Mouse (Mus musculus) C2C12 (cell line): ENCODE results near the gene Gm37240.

Experiments used
- CEBPB ChIP-seq: IDR thresholded peaks from one replicate; pipeline ENCODE4 v1.6.1; 2011; ENCODE audit warnings: low read depth, mild to moderate bottlenecking, control low read depth, moderate library complexity
- CTCF ChIP-seq: IDR thresholded peaks from one replicate; pipeline ENCODE4 v1.5.1; 2011; ENCODE audit not compliant: control insufficient read depth, insufficient read depth, insufficient read length
- FOSL1 ChIP-seq: IDR thresholded peaks from one replicate; pipeline ENCODE4 v1.8.0; 2011; ENCODE audit warnings: mild to moderate bottlenecking, low read length; ENCODE audit not compliant: poor library complexity, insufficient read depth, severe bottlenecking
- MAX ChIP-seq: IDR thresholded peaks from one replicate; pipeline ENCODE4 v1.6.1; 2011; ENCODE audit warnings: mild to moderate bottlenecking, control low read depth
- MYOD1 ChIP-seq: IDR thresholded peaks from one replicate; pipeline ENCODE4 v1.6.1; 2011; ENCODE audit warnings: low read depth; ENCODE audit not compliant: control insufficient read depth, insufficient read length
- MYOG ChIP-seq: IDR thresholded peaks from one replicate; pipeline ENCODE4 v1.6.1; 2011; ENCODE audit not compliant: control insufficient read depth, insufficient read length; ENCODE audit errors: extremely low read depth
- USF1 ChIP-seq: IDR thresholded peaks from one replicate; pipeline ENCODE4 v1.6.1; 2011; ENCODE audit warnings: low read depth, mild to moderate bottlenecking, control low read depth, moderate library complexity

DNA sequence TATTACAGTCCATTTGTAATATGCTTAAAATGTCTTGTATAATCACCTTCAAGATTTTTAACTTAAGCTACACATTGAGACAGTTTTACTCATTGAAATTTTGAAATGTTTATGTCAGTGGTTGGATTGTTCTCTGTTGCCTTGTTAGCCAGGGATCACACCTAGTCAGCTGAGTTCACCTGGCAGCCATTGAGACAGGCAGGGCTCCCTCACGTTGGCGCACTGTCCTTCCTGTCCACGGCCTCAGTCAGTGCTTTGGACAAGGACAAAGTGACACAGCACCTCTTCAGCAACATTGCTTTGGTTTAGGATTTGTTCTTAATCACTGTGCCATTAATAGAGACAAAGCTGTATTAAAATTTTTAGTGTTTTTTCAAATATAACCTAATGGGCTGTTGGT, 958.1 kb downstream of the Gm37240 start:
- no peak for TF ChIP-seq CTCF
- TF ChIP-seq USF1, result no peak
- TF ChIP-seq MYOD1, result no peak
- TF ChIP-seq MAX, result no peak
- no peak for TF ChIP-seq CEBPB
- TF ChIP-seq MYOG, result no peak
- no peak for TF ChIP-seq FOSL1
